Mouse (Mus musculus) lung, adult 2 months (tissue): Measurements from ENCODE around the gene Axin1.

ENCODE experiments used
- CTCF ChIP-seq: fragments of 200-500 bp; IDR thresholded peaks from 2 replicates; pipeline ENCODE4 v1.5.1; 2011; ENCODE audit warnings: mild to moderate bottlenecking, low read length, control low read depth; ENCODE audit not compliant: insufficient read depth
- POLR2A ChIP-seq: fragments of 200-500 bp; IDR thresholded peaks from 2 replicates; pipeline ENCODE4 v1.6.1; 2011; ENCODE audit warnings: low read depth, mild to moderate bottlenecking, control low read depth, low read length, borderline replicate concordance; ENCODE audit errors: extremely low read depth

- TF ChIP-seq CTCF (no peak), POLR2A (no peak)
Observed at GRCm38 (mm10) chr17:26168039-26168438, 29.6 kb downstream of the Axin1 start.
